Comparison of ENCODE assay signal across 26 mouse cellular contexts in genomic region chr3:65396835-65397504, GRCm38 (mm10). TPM values are rescaled to one million over a fixed set of nuclear protein-coding genes. Genes with fewer than 3 reads are reported as not detected.
DNase-seq lines count a peak whose midpoint lies in the region; ATAC-seq and TF ChIP-seq lines count a peak whose summit lies in the region.
"Had no signal": no experiment of that assay in that cellular context is flagged by ENCODE, and none has a peak within 500 bp of the region (broad histone marks: within the 10 kb centered on the region; RNA-seq: fewer than 3 reads in every experiment).

No protein-coding gene starts in this region.

- no peak overlapping the region for H3K4me3 ChIP-seq in gastrocnemius, adult 2 months
- H3K4me3 ChIP-seq in bone marrow macrophage, adult 2 months (ENCODE audit: insufficient read depth, low read length) = no peak overlapping the region
- H3K4me3 ChIP-seq in intestine, embryonic 16.5 days (ENCODE audit: low read length) = no peak overlapping the region
- H3K4me3 ChIP-seq: embryonic facial prominence, embryonic 12.5 days; embryonic facial prominence, embryonic 15.5 days; heart, embryonic 12.5 days; heart, embryonic 15.5 days; hindbrain, embryonic 10.5 days; hindbrain, embryonic 13.5 days had no signal

- no peaks in the 10 kb centered on the region for H3K9me3 ChIP-seq in intestine, embryonic 16.5 days (ENCODE audit: control insufficient read depth, low read length)
- H3K9me3 ChIP-seq: embryonic facial prominence, embryonic 12.5 days; embryonic facial prominence, embryonic 15.5 days; heart, embryonic 12.5 days; heart, embryonic 15.5 days; hindbrain, embryonic 10.5 days; hindbrain, embryonic 13.5 days had no signal

- H3K36me3 ChIP-seq in intestine, embryonic 16.5 days (ENCODE audit: control insufficient read depth, insufficient read depth, low read length) = no peaks in the 10 kb centered on the region
- H3K36me3 ChIP-seq: embryonic facial prominence, embryonic 12.5 days; embryonic facial prominence, embryonic 15.5 days; heart, embryonic 12.5 days; heart, embryonic 15.5 days; hindbrain, embryonic 10.5 days; hindbrain, embryonic 13.5 days had no signal

- no peak for DNase-seq in gastrocnemius, adult 2 months
- DNase-seq in gastrocnemius, postnatal 36 days = no peak
- no peak for DNase-seq in adrenal gland, postnatal 10 days
- no peak for DNase-seq in left cerebral cortex, postnatal 25 days (ENCODE audit: low spot score in 2 of 2)
- DNase-seq: adrenal gland, adult 2 months; adrenal gland, postnatal 36 days; cerebellum, adult 11-12 months; cerebellum, adult 9-10 months; cerebellum, postnatal 14 days; gastrocnemius, postnatal 10 days; heart, adult 18-20 months; heart, postnatal 10 days; heart, postnatal 36 days had no signal

- intact Hi-C loops in gastrocnemius, adult 2 months (cut with DNase I) = no loop called here
- intact Hi-C loops in gastrocnemius, postnatal 36 days (cut with DNase I) = no loop called here
- intact Hi-C loops in left cerebral cortex, postnatal 25 days (cut with DNase I) = no loop called here

- peaks cover 9% of the 10 kb centered on the region for H3K4me1 ChIP-seq in bone marrow macrophage, adult 2 months (ENCODE audit: control insufficient read depth, insufficient read depth, low read length)
- no peaks in the 10 kb centered on the region for H3K4me1 ChIP-seq in intestine, embryonic 16.5 days (ENCODE audit: control insufficient read depth, insufficient read depth, low read length)
- H3K4me1 ChIP-seq: embryonic facial prominence, embryonic 12.5 days; heart, embryonic 12.5 days; heart, embryonic 15.5 days; hindbrain, embryonic 13.5 days had no signal

- TF ChIP-seq CTCF in gastrocnemius, adult 2 months (IDR thresholded peaks at IDR 0.05) = no peak
- no peak for TF ChIP-seq CTCF in bone marrow macrophage, adult 2 months (IDR thresholded peaks at IDR 0.05; ENCODE audit: low read depth, low read length)

- H3K27ac ChIP-seq in gastrocnemius, adult 2 months = peak overlapping the region; percentile 0; the same call in 1 of the 2 replicates
- H3K27ac ChIP-seq in bone marrow macrophage, adult 2 months (ENCODE audit: insufficient read depth, low read depth, low read length) = peak overlapping the region; percentile 76
- no peak overlapping the region for H3K27ac ChIP-seq in intestine, embryonic 16.5 days (ENCODE audit: low read length)
- H3K27ac ChIP-seq: embryonic facial prominence, embryonic 12.5 days; embryonic facial prominence, embryonic 15.5 days; heart, embryonic 15.5 days; hindbrain, embryonic 10.5 days; hindbrain, embryonic 13.5 days had no signal

- 78% methylated on average over 4 of the region's 4 CpGs for WGBS in intestine, embryonic 16.5 days

- no peaks in the 10 kb centered on the region for H3K27me3 ChIP-seq in intestine, embryonic 16.5 days (replicated peaks; ENCODE audit: control insufficient read depth, insufficient read depth, low read length)
- H3K27me3 ChIP-seq: embryonic facial prominence, embryonic 12.5 days; embryonic facial prominence, embryonic 15.5 days; heart, embryonic 12.5 days; heart, embryonic 15.5 days; hindbrain, embryonic 13.5 days had no signal

- peak; percentile 36 for ATAC-seq in granulocyte monocyte progenitor cell, adult 5-6 weeks (replicated peaks; ENCODE audit: poor library complexity, severe bottlenecking)
- ATAC-seq in megakaryocyte progenitor cell, adult 5-6 weeks (replicated peaks; ENCODE audit: poor library complexity) = peak; percentile 37
- no peak for ATAC-seq in intestine, embryonic 16.5 days
- ATAC-seq: forebrain, embryonic 14.5 days; hindbrain, embryonic 16.5 days; intestine, postnatal 0 days had no signal

- no peak overlapping the region for H3K4me2 ChIP-seq in intestine, embryonic 16.5 days (ENCODE audit: low read depth, low read length)
- H3K4me2 ChIP-seq: embryonic facial prominence, embryonic 12.5 days; embryonic facial prominence, embryonic 15.5 days; heart, embryonic 12.5 days; heart, embryonic 15.5 days; hindbrain, embryonic 13.5 days had no signal

- no peak overlapping the region for H3K9ac ChIP-seq in intestine, embryonic 16.5 days (ENCODE audit: low read depth, low read length)
- H3K9ac ChIP-seq: embryonic facial prominence, embryonic 12.5 days; embryonic facial prominence, embryonic 15.5 days; heart, embryonic 12.5 days; heart, embryonic 15.5 days; hindbrain, embryonic 13.5 days had no signal

- TF ChIP-seq POLR2A in bone marrow macrophage, adult 2 months (IDR thresholded peaks at IDR 0.05; ENCODE audit: borderline replicate concordance, low read depth, low read length) = no peak

RNA-seq across cellular contexts. Expression of gene Ssr3, which starts 4.5 kb away (rescaled TPM):
- 100 to 1,000 TPM; 135 to 154 TPM for total RNA-seq in gastrocnemius, adult 2 months (2021)
- 100 to 1,000 TPM; 125 to 145 TPM for total RNA-seq in gastrocnemius, postnatal 36 days (2021)
- 163 and 168 TPM in 2 replicates for polyA plus RNA-seq in bone marrow macrophage, adult 2 months (2012; ENCODE audit: insufficient read depth, insufficient read length, missing spikeins)
- 316 and 354 TPM in 2 replicates for total RNA-seq in granulocyte monocyte progenitor cell, adult 5-6 weeks (2014; fragmentation: Nextera tagmentation)
- total RNA-seq in granulocyte monocyte progenitor cell, adult 5-6 weeks (2017) = 429 and 473 TPM in 2 replicates
- 436 and 450 TPM in 2 replicates for total RNA-seq in megakaryocyte progenitor cell, adult 5-6 weeks (2015)
- total RNA-seq in megakaryocyte progenitor cell, adult 5-6 weeks (2017) = 368 and 395 TPM in 2 replicates
- 100 to 1,000 TPM; 174 to 190 TPM for total RNA-seq in adrenal gland, postnatal 10 days (2021)
- total RNA-seq in left cerebral cortex, postnatal 25 days (2021) = 10 to 100 TPM; 86.2 to 92.5 TPM
- 278 and 279 TPM in 2 replicates for polyA plus RNA-seq in intestine, embryonic 16.5 days (2015; fragmentation: Nextera tagmentation; extraction: Ambion mirVana)
